Mouse (Mus musculus): ENCODE results near the gene Mtmr11. TPM values are rescaled to one million over a fixed set of nuclear protein-coding genes. Genes with fewer than 3 reads are reported as not detected.
"Not testable (repeated sequence)": the region's sequence is repeated elsewhere in the genome, so short reads cannot be mapped to it uniquely, and the experiment has no call there.

Mtmr11 gene
- total RNA-seq, 2 experiments from 2014 or later = not detected

DNA sequence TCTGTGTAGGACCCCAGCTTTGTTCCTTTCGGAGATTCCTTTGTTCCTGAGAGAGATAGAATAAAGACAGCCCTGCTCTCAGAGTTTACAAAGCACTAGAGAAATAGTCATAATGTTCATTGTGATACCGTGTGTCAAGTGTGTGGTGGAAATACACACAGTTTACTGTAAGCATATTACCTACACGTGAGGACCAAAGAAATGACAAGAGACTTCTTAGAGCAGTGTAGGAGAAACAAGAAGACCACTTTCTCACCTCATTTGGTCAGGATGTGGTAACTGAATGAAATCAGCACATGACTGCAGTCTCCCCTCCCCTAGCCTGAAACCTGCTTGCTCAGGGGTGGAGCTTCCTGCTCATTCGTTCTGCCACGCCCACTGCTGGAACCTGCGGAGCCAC, 36.4 kb downstream of the Mtmr11 start:
- ATAC-seq (replicated peaks; ENCODE audit: low FRiP score, low TSS enrichment, poor library complexity, severe bottlenecking) = peak; percentile 25; the same call in 1 of the 2 replicates

- not testable (repeated sequence) for ATAC-seq (replicated peaks; ENCODE audit: low FRiP score, low TSS enrichment, poor library complexity, severe bottlenecking)
Measured at GRCm38 (mm10) chr3:96198601-96199251, 36.9 kb downstream of the Mtmr11 start.

DNA sequence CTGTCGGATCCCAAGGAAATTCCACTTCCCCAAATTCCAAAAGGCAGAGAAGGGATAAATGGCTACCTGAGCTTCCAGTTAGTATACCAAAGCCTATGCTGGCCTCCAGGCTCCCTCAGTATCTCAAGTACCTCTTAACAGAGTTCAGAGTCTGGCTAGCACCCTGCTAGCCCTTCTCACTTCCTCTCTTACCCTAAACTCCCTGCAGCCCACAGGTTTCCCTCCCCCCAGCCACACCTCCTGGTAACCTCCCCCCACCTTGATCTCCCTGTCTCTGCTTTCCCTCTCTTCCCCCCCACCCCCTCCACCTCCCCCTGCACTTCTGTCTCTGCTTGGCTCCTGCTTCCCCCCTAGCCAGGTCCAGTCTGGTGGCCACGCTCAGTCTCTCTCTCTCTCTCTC, 37.9 kb downstream of the Mtmr11 start:
- no peak for ATAC-seq (replicated peaks; ENCODE audit: low FRiP score, low TSS enrichment, poor library complexity, severe bottlenecking)

DNA sequence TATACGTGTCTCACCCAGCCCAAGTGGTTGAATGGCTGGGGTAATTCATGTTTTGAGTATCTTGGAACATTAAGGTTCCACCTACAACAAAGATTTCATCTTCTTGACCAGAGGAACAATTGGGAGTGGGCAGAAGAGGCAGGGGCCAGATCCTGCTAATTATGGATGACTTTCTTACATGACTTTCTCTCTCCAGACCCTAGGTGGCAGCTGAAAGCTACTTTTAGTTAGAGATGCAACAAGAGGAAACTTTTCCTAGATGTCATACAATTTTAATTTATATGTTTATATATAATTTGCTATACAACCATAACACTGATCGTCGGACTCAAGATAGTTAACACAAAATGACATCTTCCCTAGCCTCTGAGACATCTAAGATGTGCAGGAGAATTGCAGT, 46.0 kb downstream of the Mtmr11 start:
- ATAC-seq (replicated peaks; ENCODE audit: low FRiP score, low TSS enrichment, poor library complexity, severe bottlenecking) = no peak

DNA sequence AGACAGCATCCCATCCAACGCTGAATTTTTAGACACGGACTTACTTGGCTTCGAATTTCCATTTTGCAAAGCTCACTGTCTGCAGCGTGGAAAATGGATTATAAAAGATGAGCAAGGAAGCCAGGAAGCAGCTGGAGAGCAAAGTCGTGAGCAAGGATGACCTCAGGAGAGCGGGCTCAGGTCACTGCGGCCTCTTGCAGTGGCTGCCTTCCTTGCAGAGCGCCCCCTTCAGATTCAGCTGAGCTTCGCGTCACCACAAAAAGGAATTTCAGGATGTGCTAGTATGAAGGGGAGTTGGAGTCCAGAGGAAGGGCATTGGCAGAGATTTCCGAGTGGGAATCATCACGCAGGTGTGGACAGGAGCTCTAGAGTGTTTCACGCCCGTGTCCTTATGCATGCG, 47.4 kb downstream of the Mtmr11 start:
- no peak for ATAC-seq (replicated peaks; ENCODE audit: low FRiP score, low TSS enrichment, poor library complexity, severe bottlenecking)

DNA sequence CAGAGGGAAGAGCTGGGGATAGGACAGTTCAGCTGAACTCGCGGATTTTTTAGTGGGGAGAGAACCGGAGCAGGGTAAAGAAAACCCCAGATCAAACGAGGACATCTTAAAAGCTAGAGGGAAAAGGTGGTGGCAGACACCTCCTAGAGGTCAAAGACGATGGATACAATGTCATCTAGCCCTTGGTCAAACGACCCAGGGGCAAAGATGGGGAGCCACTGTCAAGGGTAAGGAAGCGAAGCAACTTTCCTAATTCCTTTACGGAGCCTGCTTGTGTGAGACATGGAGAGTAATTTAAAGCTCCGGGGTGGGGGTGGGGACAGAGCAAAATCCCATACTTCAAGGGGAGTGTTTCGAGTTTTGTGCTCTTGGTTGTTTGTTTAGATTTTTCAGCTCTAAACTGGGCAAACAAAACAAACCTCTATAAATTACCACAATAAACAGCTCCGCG, 57.4 kb downstream of the Mtmr11 start:
- ATAC-seq (replicated peaks; ENCODE audit: low FRiP score, low TSS enrichment, poor library complexity, severe bottlenecking) = 0 out of 2 replicates have a peak, but pooled peaks have one; percentile 27

GRCm38 (mm10) chr3:96219661-96220130, 57.9 kb downstream of the Mtmr11 start, which contains the start of the genes Bola1 and Hist2h2ab:
TSS of gene Bola1 (minus strand) at chr3:96219709.
TSS of gene Hist2h2ab (plus strand) at chr3:96219865.
- ATAC-seq (replicated peaks; ENCODE audit: low FRiP score, low TSS enrichment, poor library complexity, severe bottlenecking) = peak; percentile 42

- ATAC-seq (replicated peaks; ENCODE audit: low FRiP score, low TSS enrichment, poor library complexity, severe bottlenecking) = peak; percentile 31; the same call in 1 of the 2 replicates
Measured at GRCm38 (mm10) chr3:96220131-96220764, 58.4 kb downstream of the Mtmr11 start.

DNA sequence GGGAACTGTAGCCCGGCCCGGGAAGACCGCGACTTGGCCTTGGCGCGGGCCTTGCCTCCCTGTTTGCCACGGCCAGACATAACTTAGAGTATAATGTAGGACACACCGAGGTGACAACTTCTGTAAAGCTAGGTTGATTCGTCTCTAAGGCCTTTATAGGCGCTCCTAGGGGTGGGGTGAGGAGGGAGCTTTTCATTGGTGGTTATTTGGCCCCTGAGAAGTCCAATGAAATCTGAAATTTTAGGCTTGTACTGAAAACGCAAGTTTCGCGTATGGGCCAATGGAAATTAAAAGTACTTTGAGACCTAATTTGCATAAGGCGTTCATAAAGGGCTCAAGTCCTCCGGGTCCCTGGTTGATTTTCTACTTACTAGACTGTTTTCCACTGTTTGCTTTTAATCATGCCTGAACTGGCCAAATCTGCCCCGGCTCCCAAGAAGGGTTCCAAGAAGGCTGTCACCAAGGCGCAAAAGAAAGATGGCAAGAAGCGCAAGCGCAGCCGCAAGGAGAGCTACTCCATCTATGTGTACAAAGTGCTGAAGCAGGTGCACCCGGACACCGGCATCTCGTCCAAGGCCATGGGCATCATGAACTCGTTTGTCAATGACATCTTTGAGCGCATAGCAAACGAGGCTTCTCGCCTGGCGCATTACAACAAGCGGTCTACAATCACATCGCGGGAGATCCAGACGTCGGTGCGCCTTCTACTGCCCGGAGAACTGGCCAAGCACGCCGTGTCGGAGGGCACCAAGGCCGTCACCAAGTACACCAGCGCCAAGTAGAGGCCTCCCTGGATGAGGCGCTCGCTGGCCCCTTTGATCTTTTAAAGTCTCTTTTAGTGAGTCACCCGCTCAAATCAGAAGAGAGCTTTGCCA, 59.2 kb downstream of the Mtmr11 start, which contains the start of the genes Hist2h2ac and Hist2h2be:
Hist2h2ac (minus strand) TSS at position 116 of the 875 bp plus-strand sequence.
Hist2h2be (plus strand) TSS at position 355 of the 875 bp plus-strand sequence.
- peak; percentile 86 for ATAC-seq (replicated peaks; ENCODE audit: low FRiP score, low TSS enrichment, poor library complexity, severe bottlenecking)

Other genes starting within 250 kb of the Mtmr11 start
- 136 and 186 TPM in 2 replicates for gene Anp32e, start 232.8 kb upstream of the Mtmr11 start, total RNA-seq (2014; fragmentation: Nextera tagmentation)
- gene Anp32e, start 232.8 kb upstream of the Mtmr11 start, total RNA-seq (2017) = 505 and 626 TPM in 2 replicates
- 0.61 and 5.4 TPM in 2 replicates for gene Plekho1, start 166.0 kb upstream of the Mtmr11 start, total RNA-seq (2014; fragmentation: Nextera tagmentation)
- 5.9 and 10.5 TPM in 2 replicates for gene Plekho1, start 166.0 kb upstream of the Mtmr11 start, total RNA-seq (2017)
- gene Vps45, start 103.5 kb upstream of the Mtmr11 start, total RNA-seq (2014; fragmentation: Nextera tagmentation) = 29.7 and 38.8 TPM in 2 replicates
- gene Vps45, start 103.5 kb upstream of the Mtmr11 start, total RNA-seq (2017) = 13.4 and 16.6 TPM in 2 replicates
- gene Otud7b, start 57.5 kb upstream of the Mtmr11 start, total RNA-seq (2014; fragmentation: Nextera tagmentation) = 9.7 and 12.3 TPM in 2 replicates
- 11.7 and 15.5 TPM in 2 replicates for gene Otud7b, start 57.5 kb upstream of the Mtmr11 start, total RNA-seq (2017)
- gene Sf3b4, start 10.3 kb downstream of the Mtmr11 start, total RNA-seq (2014; fragmentation: Nextera tagmentation) = 139 and 173 TPM in 2 replicates
- 24.7 and 36.9 TPM in 2 replicates for gene Sf3b4, start 10.3 kb downstream of the Mtmr11 start, total RNA-seq (2017)
- 1.0 TPM in 1 of 2 replicates, not detected in the other for gene Sv2a, start 19.1 kb downstream of the Mtmr11 start, total RNA-seq (2014; fragmentation: Nextera tagmentation)
- gene Sv2a, start 19.1 kb downstream of the Mtmr11 start, total RNA-seq (2017) = 0.30 TPM in 1 of 2 replicates, not detected in the other
- 35.9 and 55.4 TPM in 2 replicates for gene Bola1, start 57.7 kb downstream of the Mtmr11 start, total RNA-seq (2014; fragmentation: Nextera tagmentation)
- 39.3 and 44.8 TPM in 2 replicates for gene Bola1, start 57.7 kb downstream of the Mtmr11 start, total RNA-seq (2017)
- 13.4 and 16.5 TPM in 2 replicates for gene Hist2h2ab, start 57.9 kb downstream of the Mtmr11 start, total RNA-seq (2014; fragmentation: Nextera tagmentation)
- gene Hist2h2ab, start 57.9 kb downstream of the Mtmr11 start, total RNA-seq (2017) = 180 and 196 TPM in 2 replicates
- 68.5 and 103 TPM in 2 replicates for gene Hist2h2ac, start 58.9 kb downstream of the Mtmr11 start, total RNA-seq (2014; fragmentation: Nextera tagmentation)
- gene Hist2h2ac, start 58.9 kb downstream of the Mtmr11 start, total RNA-seq (2017) = 2,466 and 2,516 TPM in 2 replicates
- 10.8 and 11.4 TPM in 2 replicates for gene Hist2h2be, start 59.1 kb downstream of the Mtmr11 start, total RNA-seq (2014; fragmentation: Nextera tagmentation)
- 7.4 and 10.0 TPM in 2 replicates for gene Hist2h2be, start 59.1 kb downstream of the Mtmr11 start, total RNA-seq (2017)
- gene Hist2h3c2, start 77.1 kb downstream of the Mtmr11 start, total RNA-seq (2014; fragmentation: Nextera tagmentation) = 238 and 244 TPM in 2 replicates
- 41.9 and 280 TPM in 2 replicates for gene Hist2h3c2, start 77.1 kb downstream of the Mtmr11 start, total RNA-seq (2017)
- gene Hist2h2aa2, start 78.3 kb downstream of the Mtmr11 start, total RNA-seq (2014; fragmentation: Nextera tagmentation) = 61.3 and 86.2 TPM in 2 replicates
- gene Hist2h2aa2, start 78.3 kb downstream of the Mtmr11 start, total RNA-seq (2017) = not detected in 2 replicates
- 17.9 and 44.2 TPM in 2 replicates for gene Hist2h2aa1, start 83.5 kb downstream of the Mtmr11 start, total RNA-seq (2014; fragmentation: Nextera tagmentation)
- 5,412 and 6,422 TPM in 2 replicates for gene Hist2h2aa1, start 83.5 kb downstream of the Mtmr11 start, total RNA-seq (2017)
- gene Hist2h3c1, start 84.7 kb downstream of the Mtmr11 start, total RNA-seq (2014; fragmentation: Nextera tagmentation) = 2.9 and 4.4 TPM in 2 replicates
- not detected in 2 replicates for gene Hist2h3c1, start 84.7 kb downstream of the Mtmr11 start, total RNA-seq (2017)
- 76.1 and 135 TPM in 2 replicates for gene Hist2h4, start 101.3 kb downstream of the Mtmr11 start, total RNA-seq (2014; fragmentation: Nextera tagmentation)
- gene Hist2h4, start 101.3 kb downstream of the Mtmr11 start, total RNA-seq (2017) = 49.9 and 105 TPM in 2 replicates
- gene Hist2h3b, start 106.7 kb downstream of the Mtmr11 start, total RNA-seq (2014; fragmentation: Nextera tagmentation) = 432 and 521 TPM in 2 replicates
- 172 and 646 TPM in 2 replicates for gene Hist2h3b, start 106.7 kb downstream of the Mtmr11 start, total RNA-seq (2017)
- gene Hist2h2bb, start 107.7 kb downstream of the Mtmr11 start, total RNA-seq (2014; fragmentation: Nextera tagmentation) = 1,021 and 1,485 TPM in 2 replicates
- gene Hist2h2bb, start 107.7 kb downstream of the Mtmr11 start, total RNA-seq (2017) = 6,042 and 11,084 TPM in 2 replicates
- not detected in 2 replicates for gene Fcgr1, start 132.0 kb downstream of the Mtmr11 start, total RNA-seq (2014; fragmentation: Nextera tagmentation)
- gene Fcgr1, start 132.0 kb downstream of the Mtmr11 start, total RNA-seq (2017) = 0.11 TPM in 1 of 2 replicates, not detected in the other

Data from megakaryocyte-erythroid progenitor cell, adult 5-6 weeks (primary cell).